Mouse (Mus musculus) brain, adult 2 months (tissue): ENCODE results near the gene Rab20.
"Not testable (repeated sequence)": the region's sequence is repeated elsewhere in the genome, so short reads cannot be mapped to it uniquely, and the experiment has no call there.

ENCODE experiments used
- DNase-seq: peaks from one replicate; pipeline ENCODE4 v3.0.0; 2011; ENCODE audit warnings: low read depth, low spot score

Rab20 gene

GRCm38 (mm10) chr8:11477811-11478761, at the start of gene Rab20:
Gene Rab20, minus strand, starts transcription at chr8:11478710.
- DNase-seq: no peak

GRCm38 (mm10) chr8:11523331-11523730, 44.8 kb upstream of the Rab20 start:
- no peak for DNase-seq

GRCm38 (mm10) chr8:11518676-11519075, 40.2 kb upstream of the Rab20 start:
- DNase-seq: no peak

- DNase-seq: no peak
These were observed 39.5 kb upstream of the Rab20 start for GRCm38 (mm10) chr8:11518056-11518396.

GRCm38 (mm10) chr8:11517366-11518055, 39.0 kb upstream of the Rab20 start:
- DNase-seq: no peak

- no peak for DNase-seq
These were observed 37.8 kb upstream of the Rab20 start for GRCm38 (mm10) chr8:11516292-11516691.

- no peak for DNase-seq
These were observed 34.7 kb upstream of the Rab20 start for GRCm38 (mm10) chr8:11513247-11513646.

GRCm38 (mm10) chr8:11512711-11513110, 34.2 kb upstream of the Rab20 start:
- DNase-seq: no peak

- peak; percentile 38 for DNase-seq
These were observed 32.5 kb upstream of the Rab20 start for GRCm38 (mm10) chr8:11510971-11511370.

GRCm38 (mm10) chr8:11508880-11509279, 30.4 kb upstream of the Rab20 start:
- DNase-seq: no peak

- peak; percentile 43 for DNase-seq
These were observed 28.3 kb upstream of the Rab20 start for GRCm38 (mm10) chr8:11506802-11507201.

GRCm38 (mm10) chr8:11506074-11506473, 27.6 kb upstream of the Rab20 start:
- DNase-seq: no peak

- DNase-seq: no peak
These were observed 25.1 kb upstream of the Rab20 start for GRCm38 (mm10) chr8:11503476-11504232.

- DNase-seq: no peak
These were observed 20.4 kb upstream of the Rab20 start for GRCm38 (mm10) chr8:11498786-11499485.

- no peak for DNase-seq
These were observed 19.8 kb upstream of the Rab20 start for GRCm38 (mm10) chr8:11498281-11498680.

- DNase-seq: peak; percentile 96
These were observed 18.8 kb upstream of the Rab20 start, which contains the start of gene Naxd for GRCm38 (mm10) chr8:11497017-11497990. Gene Naxd, plus strand, starts transcription at chr8:11497506.

GRCm38 (mm10) chr8:11492340-11492739, 13.8 kb upstream of the Rab20 start:
- DNase-seq: not testable (repeated sequence)

- DNase-seq: no peak
These were observed 8.7 kb upstream of the Rab20 start for GRCm38 (mm10) chr8:11487229-11487628.

- peak; percentile 78 for DNase-seq
These were observed 7.6 kb upstream of the Rab20 start for GRCm38 (mm10) chr8:11486142-11486541.

- DNase-seq: no peak
These were observed 4.0 kb upstream of the Rab20 start for GRCm38 (mm10) chr8:11482537-11482936.
